Mouse (Mus musculus): ENCODE measurements around the gene Mfsd5.

Mfsd5 gene

GRCm38 (mm10) chr15:102279783-102280520, 698 bp downstream of the Mfsd5 start:
- DNase-seq (ENCODE audit: extremely low read depth, low read depth, low spot score), result no peak

- DNase-seq (ENCODE audit: extremely low read depth, low read depth, low spot score), result no peak
Measured at GRCm38 (mm10) chr15:102280623-102281022, 1.4 kb downstream of the Mfsd5 start.

GRCm38 (mm10) chr15:102282463-102283292, 3.4 kb downstream of the Mfsd5 start:
- DNase-seq (ENCODE audit: extremely low read depth, low read depth, low spot score), result no peak

GRCm38 (mm10) chr15:102283648-102284047, 4.4 kb downstream of the Mfsd5 start:
- no peak for DNase-seq (ENCODE audit: extremely low read depth, low read depth, low spot score)

GRCm38 (mm10) chr15:102287395-102287794, 8.1 kb downstream of the Mfsd5 start:
- no peak for DNase-seq (ENCODE audit: extremely low read depth, low read depth, low spot score)

GRCm38 (mm10) chr15:102295633-102296367, 16.5 kb downstream of the Mfsd5 start, which contains the start of gene Espl1:
Gene Espl1 (plus strand): TSS chr15:102296266.
- no peak for DNase-seq (ENCODE audit: extremely low read depth, low read depth, low spot score)

- no peak for DNase-seq (ENCODE audit: extremely low read depth, low read depth, low spot score)
Measured at GRCm38 (mm10) chr15:102296368-102297006, 17.2 kb downstream of the Mfsd5 start.

GRCm38 (mm10) chr15:102302542-102302941, 23.3 kb downstream of the Mfsd5 start:
- DNase-seq (ENCODE audit: extremely low read depth, low read depth, low spot score), result no peak

GRCm38 (mm10) chr15:102308717-102309116, 29.5 kb downstream of the Mfsd5 start:
- no peak for DNase-seq (ENCODE audit: extremely low read depth, low read depth, low spot score)

- DNase-seq (ENCODE audit: extremely low read depth, low read depth, low spot score), result no peak
Measured at GRCm38 (mm10) chr15:102310074-102310845, 31.0 kb downstream of the Mfsd5 start.

GRCm38 (mm10) chr15:102311489-102311888, 32.2 kb downstream of the Mfsd5 start:
- DNase-seq (ENCODE audit: extremely low read depth, low read depth, low spot score), result no peak

- no peak for DNase-seq (ENCODE audit: extremely low read depth, low read depth, low spot score)
Measured at GRCm38 (mm10) chr15:102315292-102315691, 36.0 kb downstream of the Mfsd5 start.

GRCm38 (mm10) chr15:102316263-102316662, 37.0 kb downstream of the Mfsd5 start:
- no peak for DNase-seq (ENCODE audit: extremely low read depth, low read depth, low spot score)

- no peak for DNase-seq (ENCODE audit: extremely low read depth, low read depth, low spot score)
Measured at GRCm38 (mm10) chr15:102324654-102325473, 45.6 kb downstream of the Mfsd5 start.

GRCm38 (mm10) chr15:102326022-102326576, 46.8 kb downstream of the Mfsd5 start, which contains the start of gene Pfdn5:
Gene Pfdn5 (plus strand): TSS chr15:102326116.
- DNase-seq (ENCODE audit: extremely low read depth, low read depth, low spot score), result no peak

- no peak for DNase-seq (ENCODE audit: extremely low read depth, low read depth, low spot score)
Measured at GRCm38 (mm10) chr15:102326892-102327291, 47.6 kb downstream of the Mfsd5 start.
